Mouse (Mus musculus): ENCODE measurements around the gene Uprt.

DNA sequence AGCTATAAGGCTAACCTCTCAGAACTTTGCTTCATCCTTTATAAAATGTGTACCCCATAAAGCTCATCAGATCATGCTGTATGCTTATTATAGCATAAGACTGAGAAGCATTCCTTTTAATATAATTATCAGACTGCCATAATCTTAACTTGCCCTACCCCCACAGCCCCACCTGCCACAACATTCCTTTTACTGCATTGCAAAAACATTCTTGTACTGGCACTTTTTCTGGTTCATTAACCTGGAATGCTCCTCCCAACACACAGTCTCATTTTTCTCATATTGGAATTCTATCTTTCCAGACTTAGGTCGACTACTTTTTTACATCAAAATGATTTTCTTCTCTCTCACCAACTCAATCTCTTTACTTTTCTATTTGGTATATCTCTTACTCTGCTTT, 49.2 kb upstream of the Uprt start:
- no peak for TF ChIP-seq CTCF (conservative IDR thresholded peaks at IDR 0.05; ENCODE audit: insufficient read depth, insufficient read length, low read depth, low read length)
- TF ChIP-seq POLR2A (IDR thresholded peaks at IDR 0.05; ENCODE audit: low read depth, low read length): no peak

All from kidney, adult 2 months (tissue).